Mouse (Mus musculus) E14TG2a.4 (cell line): Measurements from ENCODE around the gene Dync1li1.

ENCODE experiments used
- H3K27me3 ChIP-seq: 2 replicates; pipeline ENCODE4 v1.6.1; 2014; ENCODE audit warnings: low read length, control low read depth; ENCODE audit not compliant: insufficient read depth
- H3K36me3 ChIP-seq: 2 replicates; pipeline ENCODE4 v1.6.1; 2014; ENCODE audit warnings: low read length, control low read depth; ENCODE audit not compliant: insufficient read depth
- H3K4me1 ChIP-seq: replicated peaks from 2 replicates; pipeline ENCODE4 v1.6.1; 2014; ENCODE audit warnings: low read depth, low read length, control low read depth
- H3K4me3 ChIP-seq: replicated peaks from 2 replicates; pipeline ENCODE4 v1.5.1; 2014; ENCODE audit warnings: mild to moderate bottlenecking, low read length
- H3K9me3 ChIP-seq: 2 replicates; pipeline ENCODE4 v1.6.1; 2014; ENCODE audit warnings: low read length, control low read depth
- CTCF ChIP-seq: conservative IDR thresholded peaks from 2 replicates; pipeline ENCODE4 v1.5.1; 2014; ENCODE audit warnings: low read length
- NANOG ChIP-seq: IDR thresholded peaks from 2 replicates; pipeline ENCODE4 v1.6.1; 2014; ENCODE audit warnings: borderline replicate concordance, low read length, mixed read lengths
- POU5F1 ChIP-seq: IDR thresholded peaks from 2 replicates; pipeline ENCODE4 v1.6.1; 2014; ENCODE audit warnings: low read length, borderline replicate concordance

Gene Dync1li1

GRCm38 (mm10) chr9:114745654-114746053, 57.1 kb downstream of the Dync1li1 start:
- TF ChIP-seq POU5F1: no peak
- no peak for TF ChIP-seq CTCF
- no peak for TF ChIP-seq NANOG
- no peak overlapping the region for H3K4me3 ChIP-seq
- H3K36me3 ChIP-seq: peaks cover 90% of the 10 kb centered on the region
- H3K9me3 ChIP-seq: no peaks in the 10 kb centered on the region
- no peaks in the 10 kb centered on the region for H3K27me3 ChIP-seq
- H3K4me1 ChIP-seq: peaks cover 31% of the 10 kb centered on the region

GRCm38 (mm10) chr9:114747012-114747411, 58.4 kb downstream of the Dync1li1 start:
- TF ChIP-seq POU5F1: no peak
- TF ChIP-seq NANOG: no peak
- Histone ChIP-seq H3K36me3 (peaks cover 82% of the 10 kb centered on the region), H3K9me3 (no peaks in the 10 kb centered on the region), H3K27me3 (no peaks in the 10 kb centered on the region), H3K4me3 (peak overlapping the region; percentile 27; the same call in 1 of the 2 replicates), H3K4me1 (peaks cover 31% of the 10 kb centered on the region)

GRCm38 (mm10) chr9:114747466-114747865, 58.9 kb downstream of the Dync1li1 start:
- Histone ChIP-seq H3K9me3 (no peaks in the 10 kb centered on the region), H3K4me3 (peak overlapping the region; percentile 27; the same call in 1 of the 2 replicates), H3K27me3 (no peaks in the 10 kb centered on the region), H3K36me3 (peaks cover 78% of the 10 kb centered on the region), H3K4me1 (peaks cover 35% of the 10 kb centered on the region)
- TF ChIP-seq CTCF: no peak
- TF ChIP-seq POU5F1: no peak
- no peak for TF ChIP-seq NANOG

- Histone ChIP-seq H3K27me3 (no peaks in the 10 kb centered on the region), H3K4me3 (no peak overlapping the region), H3K4me1 (peaks cover 31% of the 10 kb centered on the region), H3K36me3 (peaks cover 62% of the 10 kb centered on the region), H3K9me3 (no peaks in the 10 kb centered on the region)
- TF ChIP-seq POU5F1 (no peak), CTCF (peak; percentile 25), NANOG (no peak)
Measured at GRCm38 (mm10) chr9:114751582-114751981, 63.0 kb downstream of the Dync1li1 start.

GRCm38 (mm10) chr9:114752311-114752710, 63.7 kb downstream of the Dync1li1 start:
- Histone ChIP-seq H3K4me3 (no peak overlapping the region), H3K36me3 (peaks cover 62% of the 10 kb centered on the region), H3K27me3 (no peaks in the 10 kb centered on the region), H3K9me3 (no peaks in the 10 kb centered on the region), H3K4me1 (peaks cover 29% of the 10 kb centered on the region)
- TF ChIP-seq POU5F1: no peak
- no peak for TF ChIP-seq CTCF
- no peak for TF ChIP-seq NANOG

GRCm38 (mm10) chr9:114752863-114753484, 64.4 kb downstream of the Dync1li1 start:
- peak; percentile 84 for TF ChIP-seq CTCF
- no peak for TF ChIP-seq POU5F1
- Histone ChIP-seq H3K4me3 (peak overlapping the region; percentile 81), H3K27me3 (no peaks in the 10 kb centered on the region), H3K9me3 (no peaks in the 10 kb centered on the region), H3K36me3 (peaks cover 57% of the 10 kb centered on the region), H3K4me1 (peaks cover 29% of the 10 kb centered on the region)

- Histone ChIP-seq H3K4me1 (peaks cover 59% of the 10 kb centered on the region), H3K9me3 (no peaks in the 10 kb centered on the region), H3K27me3 (no peaks in the 10 kb centered on the region), H3K4me3 (no peak overlapping the region), H3K36me3 (peaks cover 75% of the 10 kb centered on the region)
- no peak for TF ChIP-seq POU5F1
- TF ChIP-seq CTCF: no peak
- no peak for TF ChIP-seq NANOG
Measured at GRCm38 (mm10) chr9:114758272-114758671, 69.7 kb downstream of the Dync1li1 start.

- no peaks in the 10 kb centered on the region for H3K9me3 ChIP-seq
- H3K27me3 ChIP-seq: no peaks in the 10 kb centered on the region
- H3K4me1 ChIP-seq: peaks cover 64% of the 10 kb centered on the region
- no peak for TF ChIP-seq CTCF
- TF ChIP-seq POU5F1: no peak
- TF ChIP-seq NANOG: no peak
- peaks cover 75% of the 10 kb centered on the region for H3K36me3 ChIP-seq
- no peak overlapping the region for H3K4me3 ChIP-seq
Measured at GRCm38 (mm10) chr9:114758801-114759200, 70.2 kb downstream of the Dync1li1 start.

GRCm38 (mm10) chr9:114759886-114760285, 71.3 kb downstream of the Dync1li1 start:
- H3K36me3 ChIP-seq: peaks cover 72% of the 10 kb centered on the region
- no peaks in the 10 kb centered on the region for H3K27me3 ChIP-seq
- no peaks in the 10 kb centered on the region for H3K9me3 ChIP-seq
- TF ChIP-seq CTCF (no peak), POU5F1 (no peak), NANOG (no peak)
- H3K4me3 ChIP-seq: no peak overlapping the region
- H3K4me1 ChIP-seq: peaks cover 66% of the 10 kb centered on the region
